ENCODE assay signal across 8 mouse cellular contexts in the genomic region with DNA sequence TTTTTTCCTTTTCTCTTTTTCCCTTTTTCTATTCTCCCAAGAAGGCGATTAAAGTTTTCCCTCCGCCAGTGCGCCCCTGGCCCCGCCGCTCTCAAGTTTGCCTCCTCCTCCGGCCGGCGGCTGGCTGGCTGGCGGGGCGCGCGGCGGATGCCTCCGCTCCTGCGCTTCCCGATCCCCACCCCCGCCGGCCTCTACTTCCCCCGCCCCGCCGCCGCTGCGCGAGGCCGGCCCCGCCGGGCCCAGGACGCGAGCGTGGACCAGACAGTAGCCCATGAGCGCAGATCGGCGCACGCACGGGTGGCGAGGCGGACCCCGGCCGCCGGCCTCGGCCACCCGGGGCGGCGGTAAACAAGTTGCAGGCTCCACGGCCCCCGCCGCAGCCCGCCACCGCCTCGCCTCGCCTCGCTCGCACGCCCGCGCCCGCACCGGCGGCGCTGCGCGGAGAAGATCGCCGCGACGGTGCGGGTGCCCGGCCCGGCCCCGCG. TPM values are rescaled to one million over a fixed set of nuclear protein-coding genes. Genes with fewer than 3 reads are reported as not detected.
DNase-seq lines count a peak whose midpoint lies in the region; ATAC-seq and TF ChIP-seq lines count a peak whose summit lies in the region.

No protein-coding gene starts in this region.

- DNase-seq in B cell, adult 2 months: peak; percentile 64 to 69
- peak; percentile 83 for DNase-seq in forebrain, embryonic 11.5 days (ENCODE audit: low spot score)
- DNase-seq in kidney, postnatal 36 days: peak; percentile 58 to 85
- DNase-seq in lung, embryonic 14.5 days: peak; percentile 76
- peak; percentile 42 for DNase-seq in ovary, postnatal 10 days (ENCODE audit: low spot score)
- DNase-seq in thymus, postnatal 14 days: peak; percentile 79

- H3K4me2 ChIP-seq in forebrain, embryonic 11.5 days (ENCODE audit: low read depth, low read length, severe bottlenecking): peak overlapping the region; percentile 76
- peak overlapping the region; percentile 86 for H3K4me2 ChIP-seq in heart, embryonic 16.5 days (ENCODE audit: low read depth, low read length)
- peak overlapping the region; percentile 85 for H3K4me2 ChIP-seq in lung, embryonic 14.5 days

- no peak for TF ChIP-seq CTCF in bone marrow macrophage, adult 2 months (IDR thresholded peaks at IDR 0.05; ENCODE audit: low read depth, low read length)
- TF ChIP-seq CTCF in lung, embryonic 14.5 days (IDR thresholded peaks at IDR 0.05; ENCODE audit: low read depth): no peak

- peak overlapping the region; percentile 93 for H3K9ac ChIP-seq in forebrain, embryonic 11.5 days (ENCODE audit: low read length)
- H3K9ac ChIP-seq in heart, embryonic 16.5 days (ENCODE audit: low read length): peak overlapping the region; percentile 88
- peak overlapping the region; percentile 93 for H3K9ac ChIP-seq in lung, embryonic 14.5 days

- under 1% methylated on average over 54 of the region's 71 CpGs for WGBS in forebrain, embryonic 11.5 days
- WGBS in heart, embryonic 16.5 days: 1% methylated on average over 71 of the region's 71 CpGs
- WGBS in lung, embryonic 14.5 days: under 1% methylated on average over 70 of the region's 71 CpGs

- H3K4me1 ChIP-seq in bone marrow macrophage, adult 2 months (ENCODE audit: control insufficient read depth, insufficient read depth, low read length): no peaks in the 10 kb centered on the region
- peaks cover 1% of the 10 kb centered on the region; the same call in 1 of the 2 replicates for H3K4me1 ChIP-seq in forebrain, embryonic 11.5 days (replicated peaks; ENCODE audit: control insufficient read depth, insufficient read depth, low read length)
- peaks cover 11% of the 10 kb centered on the region for H3K4me1 ChIP-seq in heart, embryonic 16.5 days (ENCODE audit: control insufficient read depth, insufficient read depth, low read length)
- no peaks in the 10 kb centered on the region for H3K4me1 ChIP-seq in lung, embryonic 14.5 days (ENCODE audit: insufficient read depth)

- TF ChIP-seq POLR2A in bone marrow macrophage, adult 2 months (IDR thresholded peaks at IDR 0.05; ENCODE audit: borderline replicate concordance, low read depth, low read length): no peak

- H3K4me3 ChIP-seq in bone marrow macrophage, adult 2 months (ENCODE audit: insufficient read depth, low read length): peak overlapping the region; percentile 69
- H3K4me3 ChIP-seq in forebrain, embryonic 11.5 days (ENCODE audit: low read depth, low read length): peak overlapping the region; percentile 83
- H3K4me3 ChIP-seq in heart, embryonic 16.5 days (ENCODE audit: low read length): peak overlapping the region; percentile 92
- peak overlapping the region; percentile 75 for H3K4me3 ChIP-seq in lung, embryonic 14.5 days (ENCODE audit: low read depth, low read length)

- H3K36me3 ChIP-seq in forebrain, embryonic 11.5 days (ENCODE audit: control insufficient read depth, insufficient read depth, low read length): no peaks in the 10 kb centered on the region; the same call in 1 of the 2 replicates
- H3K36me3 ChIP-seq in heart, embryonic 16.5 days (ENCODE audit: control insufficient read depth, insufficient read depth): no peaks in the 10 kb centered on the region
- H3K36me3 ChIP-seq in lung, embryonic 14.5 days (ENCODE audit: insufficient read depth): 0 out of 2 replicates have a peak, but pooled peaks cover under 1% of the 10 kb centered on the region

- H3K27ac ChIP-seq in bone marrow macrophage, adult 2 months (ENCODE audit: insufficient read depth, low read depth, low read length): peak overlapping the region; percentile 37
- H3K27ac ChIP-seq in forebrain, embryonic 11.5 days (ENCODE audit: low read depth, low read length): peak overlapping the region; percentile 92
- peak overlapping the region; percentile 90 for H3K27ac ChIP-seq in heart, embryonic 16.5 days (ENCODE audit: low read length)
- peak overlapping the region; percentile 97 for H3K27ac ChIP-seq in lung, embryonic 14.5 days (ENCODE audit: low read depth)

- no peaks in the 10 kb centered on the region for H3K27me3 ChIP-seq in forebrain, embryonic 11.5 days (ENCODE audit: control insufficient read depth, insufficient read depth, low read length)
- no peaks in the 10 kb centered on the region for H3K27me3 ChIP-seq in heart, embryonic 16.5 days (ENCODE audit: control insufficient read depth, insufficient read depth, low read length)
- no peaks in the 10 kb centered on the region for H3K27me3 ChIP-seq in lung, embryonic 14.5 days (ENCODE audit: insufficient read depth, low read length)

- no peaks in the 10 kb centered on the region for H3K9me3 ChIP-seq in forebrain, embryonic 11.5 days (ENCODE audit: control insufficient read depth, low read length)
- H3K9me3 ChIP-seq in heart, embryonic 16.5 days (replicated peaks; ENCODE audit: control insufficient read depth, low read length): no peaks in the 10 kb centered on the region
- no peaks in the 10 kb centered on the region for H3K9me3 ChIP-seq in lung, embryonic 14.5 days (ENCODE audit: low read depth, low read length)

- peak; percentile 47 for ATAC-seq in forebrain, embryonic 11.5 days (replicated peaks; ENCODE audit: low FRiP score)
- peak; percentile 59 for ATAC-seq in heart, embryonic 16.5 days (replicated peaks; ENCODE audit: extremely low read depth, insufficient read depth, low FRiP score)
- peak; percentile 59 for ATAC-seq in lung, embryonic 14.5 days (ENCODE audit: insufficient read depth)

RNA-seq across cellular contexts. Expression of a gene that starts 1.8 kb away (rescaled TPM):
- 4.0 and 4.3 TPM in 2 replicates for polyA plus RNA-seq in bone marrow macrophage, adult 2 months (2012; ENCODE audit: insufficient read depth, insufficient read length, missing spikeins)
- 21.5 and 23.2 TPM in 2 replicates for polyA plus RNA-seq in forebrain, embryonic 11.5 days (2014; fragmentation: Nextera tagmentation; extraction: Ambion mirVana)
- 7.5 TPM in 2 replicates for polyA plus RNA-seq in heart, embryonic 16.5 days (2015; fragmentation: Nextera tagmentation; extraction: Ambion mirVana)
- 18.2 and 19.7 TPM in 2 replicates for polyA plus RNA-seq in lung, embryonic 14.5 days (2014; fragmentation: Nextera tagmentation; extraction: Ambion mirVana)

Comparison
In these comparisons a context has a peak if more than half of its experiments do, and no peak if none do; other contexts are left out.
1. Peak in every context shown above with its lines: DNase-seq, ATAC-seq, H3K4me3 ChIP-seq and H3K27ac ChIP-seq.
2. H3K27ac ChIP-seq: peak in every context shown above with its lines; median percentile 97 in lung, embryonic 14.5 days; 92 in forebrain, embryonic 11.5 days; 90 in heart, embryonic 16.5 days; 37 in bone marrow macrophage, adult 2 months.